Mouse (Mus musculus) left cerebral cortex, postnatal 36 days (tissue): Measurements from ENCODE around the gene Col6a4. TPM values are rescaled to one million over a fixed set of nuclear protein-coding genes. Genes with fewer than 3 reads are reported as not detected.

Source experiments
- DNase-seq, 2 experiments: peaks; one replicate each; pipeline ENCODE4 v3.0.0; 2021 to 2022; ENCODE audit warnings: low spot score in 2 of 2, mixed read lengths in 1 of 2
- intact Hi-C: fragments of 180-260 bp; cut with DNase I; formaldehyde crosslinking; loops from one replicate; pipeline ENCODE4 v1.15.1; 2025
- total RNA-seq, 2 experiments: library from RNA; stranded (reverse); gene quantifications; 2 replicates each; pipeline ENCODE4 v1.2.3; 2021

Col6a4 gene
- total RNA-seq, result 1 to 10 TPM; 1.6 to 3.5 TPM

- intact Hi-C loops, result no loop called here
- no peak for DNase-seq
Measured at GRCm38 (mm10) chr9:106096683-106097082, at the start of gene Col6a4. TSS of gene Col6a4 (minus strand) at chr9:106096783.

GRCm38 (mm10) chr9:106145582-106145981 is 49.0 kb upstream of the Col6a4 start:
- no peak for DNase-seq
- intact Hi-C loops, result no loop called here

- no peak for DNase-seq
- intact Hi-C loops, result no loop called here
Measured at GRCm38 (mm10) chr9:106144176-106144575, 47.6 kb upstream of the Col6a4 start.

GRCm38 (mm10) chr9:106141955-106142354 is 45.4 kb upstream of the Col6a4 start:
- intact Hi-C loops, result no loop called here
- DNase-seq, result no peak

- DNase-seq, result no peak
- intact Hi-C loops, result no loop called here
Measured at GRCm38 (mm10) chr9:106139763-106140162, 43.2 kb upstream of the Col6a4 start.

- intact Hi-C loops, result no loop called here
- DNase-seq, result no peak
Measured at GRCm38 (mm10) chr9:106137671-106138216, 41.2 kb upstream of the Col6a4 start.

GRCm38 (mm10) chr9:106130250-106130649 is 33.7 kb upstream of the Col6a4 start:
- no peak for DNase-seq
- intact Hi-C loops, result no loop called here

- DNase-seq, result no peak
- intact Hi-C loops, result no loop called here
Measured at GRCm38 (mm10) chr9:106129072-106129471, 32.5 kb upstream of the Col6a4 start.

GRCm38 (mm10) chr9:106126786-106127251 is 30.2 kb upstream of the Col6a4 start:
- DNase-seq, result no peak
- intact Hi-C loops, result no loop called here

- intact Hi-C loops, result no loop called here
Measured at GRCm38 (mm10) chr9:106123599-106123998, 27.0 kb upstream of the Col6a4 start.

GRCm38 (mm10) chr9:106119075-106119474 is 22.5 kb upstream of the Col6a4 start:
- DNase-seq, result no peak
- intact Hi-C loops, result loop anchor here (10.0 kb wide), 1 partner anchor 724 kb away; the partner anchor contains the start of genes Aste1 and Nek11

More at GRCm38 (mm10) chr9:106123599-106123998, 27.0 kb upstream of the Col6a4 start:
- DNase-seq, result peak in 1 of 2 experiments; percentile 40

GRCm38 (mm10) chr9:106115801-106116424 is 19.3 kb upstream of the Col6a4 start:
- no peak for DNase-seq
- intact Hi-C loops, result loop anchor here (10.0 kb wide), 1 partner anchor 721 kb away; the partner anchor contains the start of genes Aste1 and Nek11

GRCm38 (mm10) chr9:106112770-106113423 is 16.3 kb upstream of the Col6a4 start:
- intact Hi-C loops, result loop anchor here (5.0 to 10.0 kb wide), 2 partner anchors 71 to 718 kb away; partner anchors contain the start of genes Aste1 and Nek11
- DNase-seq, result peak; percentile 79 to 80

GRCm38 (mm10) chr9:106106241-106106640 is 9.7 kb upstream of the Col6a4 start:
- intact Hi-C loops, result no loop called here
- no peak for DNase-seq

GRCm38 (mm10) chr9:106104401-106104800 is 7.8 kb upstream of the Col6a4 start:
- no peak for DNase-seq
- intact Hi-C loops, result no loop called here

GRCm38 (mm10) chr9:106101166-106101565 is 4.6 kb upstream of the Col6a4 start:
- intact Hi-C loops, result no loop called here
- no peak for DNase-seq

- intact Hi-C loops, result no loop called here
- no peak for DNase-seq
Measured at GRCm38 (mm10) chr9:106100262-106100661, 3.7 kb upstream of the Col6a4 start.

GRCm38 (mm10) chr9:106099379-106100021 is 2.9 kb upstream of the Col6a4 start:
- DNase-seq, result no peak
- intact Hi-C loops, result no loop called here

GRCm38 (mm10) chr9:106081528-106081927 is 15.1 kb downstream of the Col6a4 start:
- DNase-seq, result no peak
- intact Hi-C loops, result no loop called here
